Mouse (Mus musculus) cerebellum, adult 11-12 months (tissue): ENCODE measurements at regions not wholly inside any gene's neighbourhood (a gene's known extent, or its start where the extent isn't known, plus 50 kb on each side); places are given as distances from the start of the nearest gene placed in this dataset.
A peak's percentile ranks its signal among the peaks of the same experiment; 100 is the strongest.
"Not testable (repeated sequence)": the region's sequence is repeated elsewhere in the genome, so short reads cannot be mapped to it uniquely, and the experiment has no call there.

Experiments used
- DNase-seq: peaks from one replicate; pipeline ENCODE4 v3.0.0; 2022

DNA sequence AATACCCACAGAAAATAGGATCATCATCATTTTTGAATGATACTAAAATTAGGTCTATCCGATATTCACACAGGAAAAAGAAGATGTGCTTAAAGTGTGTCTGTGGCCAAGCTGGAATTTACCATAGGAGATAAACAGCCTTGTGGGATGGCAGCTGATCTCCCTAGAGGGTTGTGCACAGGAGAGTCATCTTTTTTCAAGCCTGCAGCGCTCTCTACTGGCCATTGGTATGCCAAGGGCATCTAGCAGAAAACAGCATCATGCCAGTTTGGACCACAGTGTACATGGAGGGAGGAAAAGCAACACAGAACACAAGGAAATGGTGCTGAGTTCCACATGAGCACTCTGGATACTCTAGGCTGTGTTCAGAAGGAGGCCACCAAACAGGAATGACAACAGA is 74.1 kb upstream of the Diaph3 start:
- no peak for DNase-seq

DNA sequence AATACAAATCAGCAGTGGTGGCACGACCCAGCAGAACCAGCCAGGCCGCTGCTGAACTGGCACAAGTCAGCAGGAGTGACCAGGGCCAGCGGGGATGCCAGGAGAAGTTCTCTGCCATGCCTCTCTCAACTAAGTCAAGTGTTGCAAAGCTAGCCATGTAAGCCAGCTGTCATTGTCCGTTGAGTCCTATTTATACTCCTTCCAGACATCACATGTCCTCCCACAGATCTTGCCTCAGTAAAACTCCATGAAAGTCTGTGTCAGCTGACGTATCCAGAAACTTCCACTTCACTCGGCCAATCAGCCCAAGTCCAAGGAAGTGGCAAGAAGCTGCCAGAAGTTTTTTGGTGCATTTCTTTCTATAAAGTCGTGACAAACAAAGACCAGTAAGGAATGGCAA is 76.0 kb upstream of the Diaph3 start:
- no peak for DNase-seq

DNA sequence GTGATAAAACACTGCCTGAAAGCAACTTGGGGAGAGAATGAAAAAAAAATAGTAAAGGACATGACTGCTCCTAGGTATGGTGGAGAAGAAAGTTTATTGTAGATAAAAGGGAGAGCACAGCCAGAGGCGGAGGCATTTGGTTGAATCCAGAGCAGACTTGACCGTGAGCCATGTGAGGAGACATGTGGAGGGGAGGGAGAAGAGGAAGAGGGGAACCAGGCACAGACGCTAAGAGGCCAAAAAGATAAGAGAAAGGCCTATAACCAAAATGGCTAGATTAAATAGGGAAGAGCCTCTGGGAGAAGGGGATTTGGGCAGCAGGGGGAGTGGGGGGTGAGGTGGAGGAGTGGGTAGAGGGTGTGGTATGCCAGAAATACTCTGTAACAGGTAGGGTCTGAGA is 78.9 kb upstream of the Diaph3 start:
- DNase-seq = no peak

DNA sequence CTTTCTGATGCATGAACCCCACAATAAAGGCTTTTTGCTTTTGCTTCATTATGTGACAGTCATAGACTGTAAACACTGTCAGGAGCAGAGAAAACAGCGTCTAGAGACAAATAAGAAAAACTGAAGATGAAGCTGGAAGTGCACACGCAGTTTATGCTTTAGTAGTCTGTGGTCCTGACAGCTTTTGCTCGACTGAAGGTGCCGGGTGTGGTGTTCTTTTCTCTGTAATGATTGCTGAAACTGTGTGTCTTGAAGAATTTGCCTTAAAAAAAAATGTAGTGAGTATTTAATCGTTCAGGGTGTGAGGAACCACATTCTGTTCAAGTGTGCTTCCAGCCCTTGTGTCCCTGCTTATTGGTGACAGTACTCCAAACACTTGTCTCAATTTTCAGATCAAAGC is 83.8 kb upstream of the Diaph3 start:
- no peak for DNase-seq

DNA sequence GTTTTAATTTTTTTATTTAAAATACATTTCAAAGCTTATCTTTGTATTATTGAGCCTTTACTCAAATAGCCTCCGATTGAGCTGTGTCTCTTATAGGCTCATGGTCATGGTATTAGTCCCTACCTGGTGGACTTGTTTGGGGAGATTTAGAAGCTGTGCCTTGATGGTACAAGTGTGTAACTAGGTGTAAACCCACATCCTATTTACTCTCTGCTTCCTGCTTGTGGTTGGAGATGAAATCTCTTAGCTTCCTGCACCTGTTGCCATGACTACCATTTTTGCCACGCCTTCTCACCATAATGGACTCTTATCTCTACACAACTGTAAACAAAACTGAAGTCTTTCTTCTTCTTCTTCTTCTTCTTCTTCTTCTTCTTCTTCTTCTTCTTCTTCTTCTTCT is 108.2 kb upstream of the Diaph3 start:
- no peak for DNase-seq

DNA sequence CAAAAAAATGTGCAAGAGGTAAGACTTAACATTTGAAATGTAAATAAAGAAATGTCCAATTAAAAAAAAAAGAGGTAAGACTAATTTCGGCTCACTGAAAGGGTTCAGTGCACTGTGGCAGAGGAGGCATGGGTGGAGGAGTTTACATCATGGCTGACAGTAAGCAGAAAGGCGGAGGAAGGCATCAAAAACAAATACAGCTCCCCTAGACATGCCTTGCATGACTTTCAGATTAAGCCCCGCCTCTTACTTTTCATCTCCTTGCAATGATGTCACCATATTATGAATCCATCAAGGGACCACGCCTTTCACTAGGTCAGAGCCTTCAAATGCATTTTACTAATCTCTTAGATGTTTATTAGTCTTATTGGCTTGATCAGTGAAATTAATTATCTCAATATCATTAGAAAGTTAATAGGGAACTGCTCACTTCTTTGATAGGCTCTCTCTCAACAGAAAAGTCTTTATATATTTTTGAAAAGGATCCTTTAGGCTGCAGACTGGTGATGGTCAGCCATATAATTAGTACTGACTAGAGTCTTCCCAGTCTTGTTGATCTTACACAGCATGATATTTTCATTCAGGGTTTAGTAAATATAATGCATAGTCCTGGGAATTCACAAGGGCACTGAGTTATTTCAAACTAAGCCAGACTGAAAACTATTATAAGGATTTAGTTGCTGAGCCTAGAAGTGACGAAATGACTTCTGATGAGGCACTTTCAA is 114.6 kb upstream of the Diaph3 start:
- no peak for DNase-seq

DNA sequence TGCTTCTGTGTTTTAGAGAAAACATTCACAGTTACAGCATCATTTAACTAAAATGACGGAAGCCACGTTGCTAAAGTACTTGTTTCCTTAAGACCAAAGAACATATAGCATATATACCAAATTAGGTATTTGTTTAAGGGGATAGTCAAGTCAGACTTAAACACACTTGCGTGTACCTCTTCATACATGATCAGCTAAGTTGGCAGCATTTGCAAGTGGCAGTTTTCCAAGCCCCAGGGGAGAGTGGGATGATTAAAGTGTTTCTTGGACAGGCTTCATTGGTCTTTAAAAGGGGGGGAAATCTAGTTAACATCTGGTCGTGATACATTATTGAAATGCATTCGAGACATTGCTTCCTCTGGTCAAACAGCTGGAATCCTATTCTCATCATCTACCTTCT is 120.7 kb upstream of the Diaph3 start:
- no peak for DNase-seq

DNA sequence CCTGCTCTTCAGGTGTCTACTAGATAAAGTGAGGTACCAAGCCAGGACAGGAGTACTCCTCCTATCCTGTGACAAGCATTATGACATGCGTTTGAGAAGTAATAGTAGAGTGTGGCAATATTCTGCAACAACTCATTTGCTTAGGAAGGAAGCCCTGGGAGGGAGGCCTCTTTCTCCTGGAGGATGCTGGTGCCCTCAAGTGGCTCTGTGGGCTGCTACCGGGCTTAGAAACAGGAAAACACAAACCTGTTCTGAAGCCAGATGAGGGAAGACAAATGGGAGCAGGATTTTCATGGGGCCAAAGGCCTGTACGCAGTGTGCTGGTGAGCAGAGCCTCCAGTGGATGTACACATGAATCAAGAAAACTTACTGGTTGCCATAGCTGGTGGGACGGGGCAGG is 123.8 kb upstream of the Diaph3 start:
- DNase-seq = no peak

DNA sequence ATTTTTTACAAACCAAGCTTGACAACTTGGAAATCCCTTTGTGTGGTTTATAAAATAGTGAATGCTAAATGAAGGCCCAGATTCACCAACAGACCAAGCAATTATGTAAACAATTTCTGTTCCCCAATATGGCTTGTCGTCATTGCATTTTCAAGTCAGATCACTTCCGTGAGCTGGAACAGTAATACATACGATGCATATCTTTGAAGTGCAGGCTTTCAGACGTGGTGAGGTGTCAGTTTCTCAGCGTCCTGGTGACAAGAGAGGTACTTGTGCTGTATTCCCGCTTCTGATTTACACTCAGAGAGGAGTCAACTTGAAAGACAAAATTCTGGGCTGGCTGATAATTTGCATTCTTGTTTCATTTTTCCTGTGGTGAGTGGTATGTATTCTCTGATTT is 125.3 kb upstream of the Diaph3 start:
- no peak for DNase-seq

DNA sequence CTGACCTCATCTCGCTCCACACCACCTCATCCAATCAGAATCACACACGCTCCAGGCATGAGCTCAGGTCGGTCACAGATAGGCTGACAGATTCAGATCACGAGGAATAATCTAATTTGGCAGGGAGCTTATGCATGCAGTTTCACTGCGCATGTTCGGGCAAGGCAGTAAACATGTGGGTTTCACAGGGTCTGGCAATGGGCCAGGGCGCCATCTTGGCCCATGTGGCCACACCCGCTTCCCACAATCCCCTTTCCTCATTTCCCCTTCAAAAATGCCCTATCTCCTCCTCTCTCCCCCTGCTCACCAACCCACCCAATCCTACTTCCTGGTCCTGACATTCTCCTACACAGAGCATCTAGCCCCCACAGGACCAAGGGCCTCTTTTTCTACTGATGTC is 127.2 kb upstream of the Tdrd3 start:
- not testable (repeated sequence) for DNase-seq

DNA sequence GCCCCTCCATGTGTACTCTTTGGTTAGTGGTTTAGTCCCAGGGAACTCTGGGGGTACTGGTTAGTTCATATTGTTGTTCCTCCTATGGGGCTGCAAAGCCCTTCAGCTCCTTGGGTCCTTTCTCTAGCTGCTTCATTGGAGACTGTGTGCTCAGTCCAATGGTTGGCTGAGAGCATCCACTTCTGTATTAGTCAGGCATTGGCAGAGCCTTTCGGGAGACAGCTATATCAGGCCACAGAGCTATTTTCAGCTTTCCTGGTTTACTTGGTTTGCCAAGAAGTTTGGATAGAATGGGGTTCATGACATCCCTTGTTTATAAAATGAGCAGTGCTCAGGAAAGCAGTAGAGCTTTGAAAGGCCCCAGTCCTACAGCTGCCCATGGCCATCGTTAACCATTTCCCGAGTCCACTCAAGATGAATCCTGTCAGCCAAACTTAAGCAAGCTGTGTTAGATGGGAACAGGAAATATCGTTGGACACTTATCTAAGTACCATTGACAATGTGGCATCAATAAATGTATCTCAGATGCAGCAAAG is 126.7 kb upstream of the Tdrd3 start:
- DNase-seq = no peak

DNA sequence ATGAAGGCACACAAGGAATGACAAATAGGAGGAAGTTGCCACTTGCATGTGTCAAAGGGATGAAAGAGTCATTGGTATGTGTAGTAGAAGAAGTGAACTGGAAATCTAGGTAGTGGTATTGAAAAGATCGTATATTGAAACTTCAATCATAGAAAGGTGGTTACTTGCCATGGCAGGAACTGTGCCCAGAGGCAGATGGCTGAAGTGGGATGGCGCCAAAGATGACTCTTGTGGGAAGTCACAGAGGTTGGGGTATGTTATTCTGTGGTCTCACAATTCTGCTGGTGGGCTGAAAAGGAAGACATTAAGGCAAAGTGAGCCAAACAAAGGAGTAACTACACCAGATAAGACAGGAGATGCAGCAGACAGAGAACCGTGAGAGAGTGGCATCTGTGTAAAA is 121.2 kb upstream of the Tdrd3 start:
- no peak for DNase-seq

DNA sequence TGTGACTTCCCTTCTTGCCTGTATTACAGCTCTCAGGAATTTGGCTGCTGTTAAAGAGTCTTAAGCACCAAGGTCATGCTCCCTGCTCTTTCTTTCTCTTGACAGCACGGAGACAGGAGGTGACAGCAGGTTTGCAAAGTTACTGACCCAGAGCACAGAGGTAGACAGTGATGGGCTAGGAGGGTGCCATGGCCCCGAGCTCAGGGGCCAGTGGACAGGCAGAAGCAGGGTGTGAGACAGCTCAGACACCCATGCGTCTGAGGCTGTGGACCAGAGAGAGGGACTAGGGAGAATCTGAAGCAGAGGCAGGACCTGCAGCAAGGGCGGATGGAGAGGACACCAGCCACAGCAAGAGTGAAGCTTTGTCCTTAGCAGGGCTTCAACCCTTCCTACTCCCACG is 119.3 kb upstream of the Tdrd3 start:
- no peak for DNase-seq

DNA sequence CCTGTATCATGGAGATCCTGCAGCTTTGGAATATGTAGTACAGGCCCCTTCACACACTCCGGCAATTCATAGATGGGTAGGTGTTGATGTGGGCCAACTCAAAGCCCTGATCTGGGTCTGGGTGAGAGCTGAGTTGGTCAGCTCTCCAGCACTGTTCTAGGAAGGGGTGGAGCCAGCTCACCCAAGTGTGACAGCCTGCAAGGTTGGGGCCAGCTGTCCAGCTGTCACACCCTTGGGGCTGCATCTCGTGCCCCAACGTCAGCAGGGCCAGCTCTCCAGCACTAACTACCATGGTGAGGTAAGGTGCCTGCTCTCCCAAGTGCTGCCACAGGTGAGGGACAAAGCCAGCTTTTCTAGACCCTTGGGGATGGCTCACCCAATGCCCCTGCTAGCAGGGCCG is 115.6 kb upstream of the Tdrd3 start:
- DNase-seq = no peak

DNA sequence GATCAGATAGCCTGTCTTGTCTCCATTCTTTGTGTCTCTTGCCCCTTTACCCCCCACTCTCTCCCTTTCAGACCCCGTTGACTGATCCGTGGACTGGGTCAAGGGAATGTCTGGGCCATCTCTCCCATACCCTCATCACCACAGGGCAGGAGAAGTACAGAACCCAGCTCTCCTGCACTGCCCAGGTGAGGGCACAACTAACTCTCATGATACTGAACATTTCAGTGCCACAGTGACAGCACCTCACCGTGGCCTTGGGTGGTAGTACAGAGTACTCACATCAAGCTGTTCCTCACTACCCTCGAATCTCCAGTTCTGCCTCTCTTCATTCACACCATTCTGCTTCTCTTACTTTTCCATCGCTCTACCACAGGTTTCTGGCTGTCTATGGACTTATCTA is 114.9 kb upstream of the Tdrd3 start:
- no peak for DNase-seq

DNA sequence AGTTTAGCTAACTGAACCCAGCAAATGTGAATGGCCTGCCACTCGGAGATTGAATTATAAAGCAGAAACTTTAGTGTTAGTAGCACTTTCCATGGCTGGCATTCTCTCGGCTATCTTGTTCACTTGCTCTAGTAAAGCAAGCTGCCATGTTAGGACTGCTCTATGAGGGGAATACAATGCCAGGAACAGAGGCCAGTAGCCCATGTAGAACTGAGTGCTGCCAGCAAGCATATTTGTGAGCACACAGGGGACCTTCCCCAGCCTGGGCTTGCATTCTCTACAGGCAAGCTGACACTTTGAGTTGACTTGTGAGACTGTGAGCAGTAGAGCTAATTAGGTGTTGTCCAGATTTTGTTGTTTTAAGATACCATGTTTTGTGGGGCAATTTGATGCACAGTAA is 111.0 kb upstream of the Tdrd3 start:
- no peak for DNase-seq

DNA sequence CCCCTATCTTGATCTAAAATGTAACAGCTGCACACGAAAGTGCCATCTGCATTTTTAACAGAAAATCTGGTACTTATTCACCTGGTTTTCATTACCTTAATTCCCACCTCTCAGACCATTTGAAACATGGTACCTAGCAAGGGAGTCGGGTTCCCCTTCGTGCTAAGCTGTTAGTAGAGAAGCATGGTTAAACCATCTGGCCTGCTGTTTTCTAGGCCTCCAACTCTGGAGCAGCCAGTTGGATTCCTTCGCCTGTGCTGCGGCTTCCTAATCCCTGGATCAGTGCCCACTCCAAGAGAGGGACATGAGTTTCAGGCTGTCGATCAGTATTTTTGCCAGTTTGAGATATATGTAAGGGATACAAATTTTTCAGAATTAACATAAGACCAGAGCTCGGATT is 110.4 kb upstream of the Tdrd3 start:
- no peak for DNase-seq

DNA sequence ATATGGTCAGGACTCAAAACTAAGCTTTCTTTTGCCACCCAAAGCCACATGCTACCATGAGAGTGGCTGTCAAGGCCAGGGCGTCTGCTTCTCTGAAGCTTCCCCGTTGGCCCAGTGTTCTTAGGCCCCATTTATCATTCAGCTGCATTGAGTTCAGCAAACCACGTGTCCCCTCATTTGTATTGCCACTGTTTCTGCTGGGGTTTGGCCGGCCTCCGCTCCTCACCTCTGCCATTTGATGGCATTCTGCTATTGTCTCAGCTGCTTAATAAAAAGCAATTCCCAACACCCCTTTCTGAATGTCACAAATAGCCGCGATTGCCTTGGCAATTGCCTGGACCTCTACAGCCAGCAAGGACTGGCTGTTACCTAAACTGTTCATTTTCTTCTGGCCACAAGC is 108.4 kb upstream of the Tdrd3 start:
- no peak for DNase-seq

DNA sequence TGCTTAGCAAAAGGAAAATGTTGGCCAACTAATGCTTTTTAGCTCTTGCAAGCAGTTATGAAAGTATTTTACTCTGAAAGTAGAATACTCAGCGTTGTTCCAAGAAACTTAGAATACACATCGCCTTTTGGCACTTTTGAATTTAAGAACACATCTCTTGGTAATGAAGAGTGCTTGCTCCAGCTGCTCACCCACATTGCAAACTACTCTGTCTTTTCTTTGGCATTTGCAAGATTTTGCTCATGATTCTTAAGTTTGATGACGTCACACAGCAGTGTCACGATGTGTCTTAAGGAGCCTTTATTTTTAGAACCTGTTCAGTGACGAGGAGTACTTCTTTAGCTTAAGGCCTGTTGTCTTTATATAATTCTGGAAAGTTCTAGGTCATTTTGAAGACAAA is 104.1 kb upstream of the Tdrd3 start:
- DNase-seq = no peak

DNA sequence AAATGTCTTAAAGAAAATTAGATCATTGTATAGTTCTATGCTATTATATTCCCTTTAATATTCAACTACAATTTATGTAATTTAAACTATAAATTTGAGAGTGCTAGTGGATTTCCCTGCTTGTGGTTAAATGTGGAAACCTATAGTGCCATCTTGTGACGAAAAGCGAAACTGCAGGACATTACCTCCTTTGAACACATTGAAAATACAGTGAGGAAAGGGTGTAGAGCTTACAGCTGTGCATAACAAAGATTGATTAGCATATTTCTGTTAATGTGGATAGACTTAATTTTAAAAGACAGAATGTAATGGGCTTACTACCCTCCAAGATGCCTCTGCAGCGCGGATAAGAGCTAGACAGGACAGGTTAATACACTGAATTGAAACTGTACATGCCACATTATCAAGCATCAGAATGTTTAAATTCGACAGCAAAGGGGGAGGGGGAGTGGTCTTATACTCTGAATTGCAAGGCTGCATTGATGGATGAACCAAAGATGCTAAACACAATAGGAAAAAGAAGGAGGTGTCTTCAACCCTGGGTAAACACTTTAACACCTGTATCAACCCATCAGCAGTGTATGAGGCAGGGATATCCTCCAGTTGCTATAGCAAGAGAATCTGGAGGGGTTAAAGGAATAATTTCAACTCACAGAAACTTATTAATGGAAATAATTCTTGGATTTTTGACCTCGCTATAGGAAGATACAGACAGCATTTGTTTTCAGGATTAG is 101.3 kb upstream of the Tdrd3 start:
- peak; percentile 9 for DNase-seq

DNA sequence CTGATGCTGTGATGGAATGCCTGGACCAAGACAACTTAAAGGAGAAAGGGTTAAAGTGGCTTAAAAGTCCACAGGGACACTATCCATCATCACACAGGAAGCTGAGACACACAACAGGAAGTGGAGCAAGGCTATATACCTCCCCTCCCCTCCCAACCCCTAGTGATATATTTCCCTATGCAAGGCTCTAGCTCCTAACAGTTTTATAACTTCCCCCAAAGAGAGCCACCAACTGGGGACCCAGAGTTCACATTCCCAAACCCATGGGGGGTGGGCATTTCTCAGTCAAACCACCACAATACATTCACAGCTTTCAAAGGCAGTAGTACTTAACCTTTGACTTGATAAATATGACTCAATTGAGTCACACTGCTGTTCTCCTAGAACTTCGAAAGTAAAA is 88.6 kb upstream of the Tdrd3 start:
- no peak for DNase-seq

DNA sequence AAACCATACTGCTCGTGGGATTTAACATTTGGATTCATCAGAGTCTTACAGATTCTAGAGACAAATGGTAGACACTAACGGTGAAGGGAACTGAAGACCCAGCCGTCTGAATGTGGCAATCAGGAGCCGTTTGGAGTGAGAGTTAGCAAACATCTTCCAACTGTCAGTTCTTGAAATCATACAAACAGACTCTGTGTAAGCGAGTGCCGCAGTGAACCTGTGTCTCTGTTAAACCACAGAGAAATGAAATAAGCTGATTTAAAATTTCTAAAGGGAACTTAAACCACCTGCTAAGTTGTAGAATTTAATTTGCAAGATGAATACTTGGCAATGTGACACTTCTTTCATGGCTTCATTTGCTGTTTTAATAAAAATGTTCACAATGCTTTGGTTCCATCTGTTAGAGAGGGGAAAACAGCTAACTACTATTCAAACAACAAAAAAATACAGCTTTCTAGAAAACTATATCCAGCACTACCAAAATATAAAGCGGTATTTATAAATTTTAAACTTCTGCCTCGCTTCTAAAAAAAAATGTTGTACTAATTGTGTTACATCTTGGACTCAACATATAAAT is 78.4 kb upstream of the Tdrd3 start:
- DNase-seq = no peak

DNA sequence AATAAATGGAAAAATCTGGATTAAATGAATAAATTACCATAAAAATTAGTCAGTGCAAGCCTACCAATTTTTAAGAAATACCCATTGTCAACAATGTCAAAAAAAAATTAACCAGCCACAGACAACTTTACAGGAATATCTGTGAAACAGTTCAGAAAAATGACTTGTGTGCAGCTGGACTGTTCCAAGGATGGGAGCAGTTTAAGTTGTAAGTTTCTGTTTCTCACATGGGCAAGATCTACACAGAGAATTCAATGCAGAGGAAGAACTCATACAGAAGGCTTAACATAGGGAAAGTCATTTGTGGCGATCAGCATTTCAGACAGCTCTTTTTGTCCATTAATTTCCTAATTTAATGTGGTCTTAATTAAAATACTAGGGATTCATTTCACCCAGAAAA is 71.9 kb upstream of the Tdrd3 start:
- DNase-seq = no peak

DNA sequence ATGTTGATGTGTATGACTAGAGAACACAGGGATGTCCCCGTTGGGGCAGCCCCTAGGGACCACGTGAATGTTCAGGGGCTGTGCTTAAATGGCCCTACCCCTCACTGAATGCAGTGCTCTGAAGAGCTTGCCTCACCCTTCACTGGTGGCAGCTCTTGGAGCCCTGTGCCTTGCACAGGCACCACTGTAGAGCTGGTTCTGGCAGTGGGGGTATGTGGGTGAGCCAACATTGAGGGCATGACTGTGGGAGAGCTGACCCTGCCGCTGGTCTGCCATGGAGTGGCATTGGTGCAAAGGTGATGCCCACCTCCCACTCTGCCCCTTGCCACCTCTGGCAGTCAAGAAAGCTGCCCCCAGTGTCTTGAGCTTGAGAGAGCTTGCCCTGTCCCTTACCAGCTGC is 69.6 kb upstream of the Tdrd3 start:
- no peak for DNase-seq
